Mouse (Mus musculus) lung, adult 2 months (tissue): ENCODE measurements around the gene Upk3bl. TPM values are rescaled to one million over a fixed set of nuclear protein-coding genes. Genes with fewer than 3 reads are reported as not detected.

Source experiments
- DNase-seq: peaks from one replicate; pipeline ENCODE4 v3.0.0; 2022
- H3K4me1 ChIP-seq: fragments of 200-500 bp; 2 replicates; pipeline ENCODE4 v1.6.1; 2011; ENCODE audit warnings: low read length; ENCODE audit not compliant: control insufficient read depth, insufficient read depth
- H3K4me3 ChIP-seq: fragments of 200-500 bp; replicated peaks from 2 replicates; pipeline ENCODE3; 2011; ENCODE audit warnings: low read depth, mild to moderate bottlenecking, control low read depth, low read length; ENCODE audit errors: extremely low read depth
- CTCF ChIP-seq: fragments of 200-500 bp; IDR thresholded peaks from 2 replicates; pipeline ENCODE4 v1.5.1; 2011; ENCODE audit warnings: mild to moderate bottlenecking, low read length, control low read depth; ENCODE audit not compliant: insufficient read depth
- POLR2A ChIP-seq: fragments of 200-500 bp; IDR thresholded peaks from 2 replicates; pipeline ENCODE4 v1.6.1; 2011; ENCODE audit warnings: low read depth, mild to moderate bottlenecking, control low read depth, low read length, borderline replicate concordance; ENCODE audit errors: extremely low read depth
- WGBS: fragments of 180-500 bp; shearing (Covaris S2); methylation state at CpG from one replicate; pipeline ENCODE4 v1.1.7; 2018; 5-methylcytosine and 5-hydroxymethylcytosine counted together
- polyA plus RNA-seq: library from polyadenylated mRNA; depleted of rRNA; stranded (reverse); fragments of >200 nt; gene quantifications from 2 replicates; pipeline ENCODE4 v1.2.3, GENCODE M21; 2012

Upk3bl gene
- polyA plus RNA-seq, 1 experiment = 4.2 TPM

- H3K4me3 ChIP-seq = no peak overlapping the region
- peaks cover 2% of the 10 kb centered on the region; the same call in 1 of the 2 replicates for H3K4me1 ChIP-seq
- 76% methylated on average over 4 of the region's 4 CpGs for WGBS
- DNase-seq = no peak
- TF ChIP-seq CTCF = no peak
- no peak for TF ChIP-seq POLR2A
These were observed 28.1 kb downstream of the Upk3bl start for GRCm38 (mm10) chr5:136082345-136082744.

DNA sequence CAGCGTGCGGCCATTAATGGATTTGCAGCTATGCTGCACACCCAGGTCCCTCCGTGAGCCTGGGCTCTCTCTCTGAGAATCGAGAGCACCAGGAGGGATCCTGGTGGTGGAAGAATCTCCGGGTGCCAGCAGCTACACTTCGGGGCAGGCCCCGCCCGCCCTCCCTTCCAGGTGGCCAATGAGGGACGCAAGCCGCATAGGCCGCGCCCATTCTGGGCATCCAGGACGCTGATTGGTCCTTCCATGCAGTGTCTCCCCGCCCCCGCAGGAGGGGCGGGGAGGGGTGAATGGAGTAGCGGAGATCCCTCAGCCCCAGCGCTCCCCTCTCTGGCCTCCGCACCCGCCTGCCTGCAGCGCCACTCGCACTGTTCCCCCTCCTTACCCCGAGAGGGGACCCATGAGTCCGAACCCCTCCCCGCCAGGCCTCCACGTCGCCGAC lies 29.4 kb downstream of the Upk3bl start, which contains the start of gene Rasa4:
TSS of gene Rasa4 (plus strand) at position 248 of the 439 bp plus-strand sequence.
- Histone ChIP-seq H3K4me1 (peaks cover 2% of the 10 kb centered on the region; the same call in 1 of the 2 replicates), H3K4me3 (peak within 1 kb of the TSS; percentile 82)
- DNase-seq = peak; percentile 88
- TF ChIP-seq POLR2A (peak; percentile 18; the same call in 1 of the 2 replicates), CTCF (no peak)
- WGBS = under 1% methylated on average over 28 of the region's 28 CpGs

GRCm38 (mm10) chr5:136084144-136084881 lies 30.0 kb downstream of the Upk3bl start:
- Histone ChIP-seq H3K4me1 (peaks cover 2% of the 10 kb centered on the region; the same call in 1 of the 2 replicates), H3K4me3 (peak overlapping the region; percentile 82)
- 3% methylated on average over 23 of the region's 23 CpGs for WGBS
- no peak for TF ChIP-seq POLR2A
- no peak for TF ChIP-seq CTCF
- DNase-seq = no peak

GRCm38 (mm10) chr5:136084891-136085651 lies 30.8 kb downstream of the Upk3bl start:
- H3K4me3 ChIP-seq = peak overlapping the region; percentile 15
- no peak for TF ChIP-seq POLR2A
- TF ChIP-seq CTCF = no peak
- peaks cover 2% of the 10 kb centered on the region; the same call in 1 of the 2 replicates for H3K4me1 ChIP-seq
- 34% methylated on average over 21 of the region's 21 CpGs for WGBS
- no peak for DNase-seq

- DNase-seq = no peak
- H3K4me3 ChIP-seq = no peak overlapping the region
- H3K4me1 ChIP-seq = peaks cover 2% of the 10 kb centered on the region; the same call in 1 of the 2 replicates
- WGBS = 83% methylated on average over 8 of the region's 8 CpGs
- no peak for TF ChIP-seq CTCF
- TF ChIP-seq POLR2A = no peak
These were observed 32.0 kb downstream of the Upk3bl start for GRCm38 (mm10) chr5:136086290-136086689.

DNA sequence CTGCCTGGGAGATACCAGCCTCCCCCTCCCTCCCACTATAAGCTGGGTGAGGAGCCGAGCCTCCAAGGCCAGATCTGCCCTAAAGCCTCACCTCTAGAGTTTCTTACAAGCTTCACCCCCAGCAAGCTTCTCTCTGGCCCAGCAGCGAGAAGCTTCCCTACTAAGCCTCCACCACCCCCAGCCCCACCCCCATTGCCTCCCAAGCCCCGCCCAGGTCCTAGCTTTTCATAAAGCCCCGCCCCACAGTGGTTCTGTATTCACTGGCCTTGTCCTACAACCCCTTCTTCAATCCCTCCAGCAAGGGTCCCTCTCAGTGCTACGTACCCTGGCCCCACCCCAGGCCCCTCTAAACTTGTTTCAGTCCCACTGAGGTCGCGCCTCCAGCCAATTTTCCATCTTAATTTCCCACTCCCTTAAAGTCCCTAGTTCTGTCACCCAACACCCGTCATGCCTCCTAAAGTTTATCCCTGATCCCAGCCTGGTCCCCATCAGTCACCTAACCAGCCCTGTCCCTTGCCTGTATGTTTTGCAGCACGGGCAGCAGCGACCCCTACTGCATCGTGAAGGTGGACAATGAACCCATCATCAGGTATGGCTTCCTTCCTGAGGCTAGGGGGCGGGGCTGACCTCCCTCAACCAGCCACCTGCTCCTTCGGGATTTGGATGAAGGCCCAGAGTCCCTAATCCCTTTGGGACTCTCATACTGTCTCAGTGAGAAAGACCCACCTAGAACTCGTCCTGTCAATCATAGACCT lies 34.7 kb downstream of the Upk3bl start:
- TF ChIP-seq POLR2A = no peak
- TF ChIP-seq CTCF = peak; percentile 32; the same call in 1 of the 2 replicates
- no peak for DNase-seq
- H3K4me1 ChIP-seq = no peaks in the 10 kb centered on the region
- 24% methylated on average over 14 of the region's 14 CpGs for WGBS
- H3K4me3 ChIP-seq = no peak overlapping the region

DNA sequence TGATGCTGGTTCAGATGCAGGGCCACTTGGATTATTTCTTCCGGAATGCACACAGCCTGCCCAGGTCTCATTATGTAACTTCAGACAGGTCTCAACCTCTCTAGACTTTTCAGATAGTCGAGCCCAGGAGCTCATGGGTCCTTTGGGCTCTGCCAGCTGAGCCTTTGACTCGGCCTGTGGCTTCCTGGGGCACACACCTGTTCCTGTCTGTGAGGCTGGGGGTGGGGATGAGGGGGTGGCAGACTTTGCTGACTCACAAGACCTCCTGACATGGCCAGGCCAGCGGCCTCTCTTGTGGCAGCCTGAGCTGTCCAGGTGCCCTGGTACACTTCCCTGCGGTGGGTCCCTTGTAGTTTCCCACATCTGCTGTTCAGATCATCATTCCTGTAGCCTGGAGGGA lies 37.6 kb downstream of the Upk3bl start:
- no peak for DNase-seq
- no peaks in the 10 kb centered on the region for H3K4me1 ChIP-seq
- TF ChIP-seq POLR2A = no peak
- TF ChIP-seq CTCF = no peak
- WGBS = 56% methylated on average over 5 of the region's 5 CpGs
- no peak overlapping the region for H3K4me3 ChIP-seq

- TF ChIP-seq POLR2A = no peak
- no peak for TF ChIP-seq CTCF
- 54% methylated on average over 8 of the region's 8 CpGs for WGBS
- H3K4me3 ChIP-seq = no peak overlapping the region
- H3K4me1 ChIP-seq = no peaks in the 10 kb centered on the region
- DNase-seq = no peak
These were observed 40.1 kb downstream of the Upk3bl start for GRCm38 (mm10) chr5:136094249-136095010.

DNA sequence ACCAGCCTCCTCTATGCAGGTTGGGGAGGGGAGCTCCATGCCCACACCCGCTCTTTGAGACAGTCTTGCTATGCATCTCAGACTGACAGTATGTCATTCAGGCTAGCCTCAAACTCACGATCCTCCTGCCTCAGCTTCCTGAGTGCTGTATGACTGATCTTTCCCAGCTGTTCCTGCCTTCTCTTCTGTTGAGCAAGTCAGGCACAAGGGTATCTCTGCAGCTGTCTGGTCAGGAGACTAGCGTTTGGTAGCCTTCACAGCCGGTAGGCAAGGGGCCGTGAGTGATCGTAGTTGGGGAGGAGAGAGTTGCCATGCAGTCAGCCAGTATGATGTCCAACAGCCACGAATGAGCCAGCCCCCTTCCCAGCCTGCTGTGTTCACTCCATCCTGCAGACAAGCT lies 40.8 kb downstream of the Upk3bl start:
- no peaks in the 10 kb centered on the region for H3K4me1 ChIP-seq
- H3K4me3 ChIP-seq = no peak overlapping the region
- TF ChIP-seq POLR2A (no peak), CTCF (no peak)
- no peak for DNase-seq
- WGBS = 76% methylated on average over 7 of the region's 7 CpGs
